Mouse (Mus musculus): ENCODE measurements around the gene Mtch1.
"Not testable (repeated sequence)": the region's sequence is repeated elsewhere in the genome, so short reads cannot be mapped to it uniquely, and the experiment has no call there.

Gene Mtch1

GRCm38 (mm10) chr17:29332186-29332685, 15.5 kb downstream of the Mtch1 start:
- no peak for DNase-seq (ENCODE audit: low read depth, low spot score)

GRCm38 (mm10) chr17:29330671-29331410, 16.9 kb downstream of the Mtch1 start:
- DNase-seq (ENCODE audit: low read depth, low spot score): no peak

- no peak for DNase-seq (ENCODE audit: low read depth, low spot score)
These were observed 17.5 kb downstream of the Mtch1 start for GRCm38 (mm10) chr17:29330221-29330620.

- no peak for DNase-seq (ENCODE audit: low read depth, low spot score)
These were observed 20.0 kb downstream of the Mtch1 start for GRCm38 (mm10) chr17:29327691-29328090.

- no peak for DNase-seq (ENCODE audit: low read depth, low spot score)
These were observed 20.9 kb downstream of the Mtch1 start for GRCm38 (mm10) chr17:29326531-29327529.

GRCm38 (mm10) chr17:29325831-29326230, 21.9 kb downstream of the Mtch1 start:
- no peak for DNase-seq (ENCODE audit: low read depth, low spot score)

GRCm38 (mm10) chr17:29323625-29324024, 24.1 kb downstream of the Mtch1 start:
- DNase-seq (ENCODE audit: low read depth, low spot score): no peak

GRCm38 (mm10) chr17:29322603-29322962, 25.2 kb downstream of the Mtch1 start:
- no peak for DNase-seq (ENCODE audit: low read depth, low spot score)

- no peak for DNase-seq (ENCODE audit: low read depth, low spot score)
These were observed 25.8 kb downstream of the Mtch1 start for GRCm38 (mm10) chr17:29321765-29322602.

- no peak for DNase-seq (ENCODE audit: low read depth, low spot score)
These were observed 27.7 kb downstream of the Mtch1 start for GRCm38 (mm10) chr17:29319881-29320639.

- no peak for DNase-seq (ENCODE audit: low read depth, low spot score)
These were observed 28.3 kb downstream of the Mtch1 start for GRCm38 (mm10) chr17:29319476-29319875.

- no peak for DNase-seq (ENCODE audit: low read depth, low spot score)
These were observed 28.9 kb downstream of the Mtch1 start for GRCm38 (mm10) chr17:29318731-29319250.

GRCm38 (mm10) chr17:29317380-29317779, 30.4 kb downstream of the Mtch1 start, which contains the start of gene Pi16:
TSS of gene Pi16 (plus strand) at chr17:29317680.
- not testable (repeated sequence) for DNase-seq (ENCODE audit: low read depth, low spot score)

- no peak for DNase-seq (ENCODE audit: low read depth, low spot score)
These were observed 30.8 kb downstream of the Mtch1 start for GRCm38 (mm10) chr17:29316891-29317290.

- DNase-seq (ENCODE audit: low read depth, low spot score): no peak
These were observed 31.9 kb downstream of the Mtch1 start for GRCm38 (mm10) chr17:29315672-29316465.

- DNase-seq (ENCODE audit: low read depth, low spot score): no peak
These were observed 34.4 kb downstream of the Mtch1 start for GRCm38 (mm10) chr17:29313300-29313699.

GRCm38 (mm10) chr17:29312082-29312481, 35.7 kb downstream of the Mtch1 start:
- no peak for DNase-seq (ENCODE audit: low read depth, low spot score)

GRCm38 (mm10) chr17:29311602-29312001, 36.1 kb downstream of the Mtch1 start:
- no peak for DNase-seq (ENCODE audit: low read depth, low spot score)

GRCm38 (mm10) chr17:29310056-29310623, 37.6 kb downstream of the Mtch1 start:
- no peak for DNase-seq (ENCODE audit: low read depth, low spot score)

Measured in brain, embryonic 18.5 days (tissue).